Mouse (Mus musculus): ENCODE results near the gene Itgb7.

GRCm38 (mm10) chr15:102179924-102180323 lies 51.8 kb downstream of the Itgb7 start:
- no peak for TF ChIP-seq CTCF (IDR thresholded peaks at IDR 0.05)
- no peak for TF ChIP-seq EP300 (IDR thresholded peaks at IDR 0.05)
